Mouse (Mus musculus): ENCODE data around the gene Plcb1.

DNA sequence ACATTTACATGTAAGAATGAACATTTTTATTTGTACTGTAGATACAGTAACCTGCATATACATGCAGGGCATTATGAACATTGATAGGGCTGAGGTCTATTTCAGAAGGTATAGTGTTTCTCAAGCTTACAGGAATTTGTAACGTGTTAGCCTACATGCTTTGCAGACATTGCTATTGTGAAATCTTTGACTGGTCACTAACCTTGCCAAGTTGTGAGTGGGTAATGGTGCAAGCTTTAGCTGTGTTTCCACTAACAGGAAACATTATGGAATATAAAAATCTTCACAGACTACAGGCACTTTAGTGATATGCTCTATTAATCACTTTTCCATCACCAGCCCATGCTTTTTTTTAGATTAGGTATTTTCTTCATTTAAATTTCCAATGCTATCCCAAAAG, 289.5 kb downstream of the Plcb1 start:
- TF ChIP-seq CTCF (IDR thresholded peaks at IDR 0.05; ENCODE audit: extremely low read depth, insufficient read length, insufficient replicate concordance, low read depth, low read length) (no peak), POLR2A (IDR thresholded peaks at IDR 0.05; ENCODE audit: low read depth, low read length) (no peak)
